Mouse (Mus musculus): ENCODE results near the gene Gm13889. TPM values are rescaled to one million over a fixed set of nuclear protein-coding genes. Genes with fewer than 3 reads are reported as not detected.

Gm13889 gene
- polyA plus RNA-seq, 1 experiment from 2014 or later: 0.67 TPM

DNA sequence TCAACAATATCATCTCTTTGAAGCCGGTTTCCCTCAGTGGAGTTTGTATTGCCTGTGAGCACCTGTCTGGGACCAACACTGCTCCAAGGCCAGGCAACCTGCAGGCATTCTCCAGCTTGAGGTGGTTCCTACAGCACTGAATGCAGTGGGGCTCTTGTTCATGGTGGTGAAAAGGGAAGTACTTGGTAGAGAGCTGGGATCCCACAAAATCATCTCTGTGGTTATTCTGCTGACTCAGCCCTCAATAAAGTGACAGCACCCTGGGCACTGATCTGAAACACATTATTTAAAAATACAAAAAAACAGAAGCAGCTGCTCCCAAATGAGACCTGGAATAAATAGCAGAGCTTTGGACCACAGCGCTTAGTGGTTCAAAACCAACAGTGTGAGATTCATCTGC, 31.4 kb upstream of the Gm13889 start:
- H3K36me3 ChIP-seq (ENCODE audit: control insufficient read depth, insufficient read depth, low read length): peaks cover 5% of the 10 kb centered on the region; the same call in 1 of the 2 replicates

DNA sequence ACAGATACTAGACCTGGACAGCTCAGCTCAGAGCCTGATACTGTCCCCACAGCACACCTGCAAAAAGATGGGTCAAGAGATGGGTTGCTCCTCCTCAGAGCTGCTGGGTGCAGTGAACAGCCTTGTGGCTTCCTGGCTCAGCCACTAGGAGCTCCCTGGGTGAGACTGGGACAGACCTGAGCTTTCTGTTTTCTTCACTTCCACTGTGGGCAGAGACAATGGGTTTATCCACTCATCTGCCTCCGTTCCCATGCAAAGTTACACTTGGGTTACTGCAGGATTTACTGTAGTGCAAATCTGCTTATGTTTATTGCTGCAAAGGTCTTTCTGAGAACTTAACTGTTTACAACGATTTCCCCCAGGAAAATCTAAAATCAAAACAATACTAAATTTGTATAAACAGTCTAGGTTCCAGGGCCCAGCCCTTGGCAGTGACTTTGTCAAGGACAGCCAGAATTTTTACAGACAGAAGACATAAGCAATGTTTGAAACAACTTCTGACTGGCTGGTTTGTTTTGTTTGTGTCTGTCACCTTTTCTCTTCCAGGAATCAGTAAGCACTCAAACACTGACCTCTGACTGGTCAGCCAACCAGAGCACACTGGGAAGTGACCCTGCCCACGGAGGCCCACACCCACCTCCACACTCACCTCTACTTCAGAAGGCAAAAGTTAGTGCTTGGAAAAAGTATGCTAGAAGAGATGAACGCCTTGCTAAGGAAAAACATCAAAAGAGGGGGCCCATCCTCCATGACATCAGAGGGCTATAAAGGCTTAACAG, 25.6 kb upstream of the Gm13889 start:
- no peak overlapping the region for H3K4me2 ChIP-seq (ENCODE audit: low read depth, severe bottlenecking)
- no peaks in the 10 kb centered on the region for H3K4me1 ChIP-seq (ENCODE audit: control insufficient read depth, insufficient read depth, low read length)
- ATAC-seq (ENCODE audit: insufficient number of reproducible peaks, low FRiP score, low TSS enrichment, low read depth): no peak
- no peak for DNase-seq (ENCODE audit: low spot score)
- 84% methylated on average over 4 of the region's 4 CpGs for WGBS
- no peaks in the 10 kb centered on the region for H3K27me3 ChIP-seq (ENCODE audit: control insufficient read depth, insufficient read depth, low read length)
- H3K9me3 ChIP-seq (ENCODE audit: control insufficient read depth, low read length): no peaks in the 10 kb centered on the region
- no peak overlapping the region for H3K4me3 ChIP-seq (ENCODE audit: low read depth, low read length)
- H3K36me3 ChIP-seq (ENCODE audit: control insufficient read depth, insufficient read depth, low read length): peaks cover 8% of the 10 kb centered on the region
- H3K27ac ChIP-seq (replicated peaks; ENCODE audit: low read depth, low read length): no peak overlapping the region
- H3K9ac ChIP-seq (ENCODE audit: low read length): no peak overlapping the region

More for the DNA sequence above, 31.4 kb upstream of the Gm13889 start:
- DNase-seq (ENCODE audit: low spot score): no peak
- Histone ChIP-seq H3K9me3 (ENCODE audit: control insufficient read depth, low read length) (no peaks in the 10 kb centered on the region), H3K4me1 (ENCODE audit: control insufficient read depth, insufficient read depth, low read length) (no peaks in the 10 kb centered on the region), H3K4me3 (ENCODE audit: low read depth, low read length) (no peak overlapping the region), H3K4me2 (ENCODE audit: low read depth, severe bottlenecking) (no peak overlapping the region), H3K27ac (replicated peaks; ENCODE audit: low read depth, low read length) (no peak overlapping the region), H3K9ac (ENCODE audit: low read length) (no peak overlapping the region), H3K27me3 (ENCODE audit: control insufficient read depth, insufficient read depth, low read length) (no peaks in the 10 kb centered on the region)
- 90% methylated on average over 2 of the region's 2 CpGs for WGBS
- no peak for ATAC-seq (ENCODE audit: insufficient number of reproducible peaks, low FRiP score, low TSS enrichment, low read depth)

DNA sequence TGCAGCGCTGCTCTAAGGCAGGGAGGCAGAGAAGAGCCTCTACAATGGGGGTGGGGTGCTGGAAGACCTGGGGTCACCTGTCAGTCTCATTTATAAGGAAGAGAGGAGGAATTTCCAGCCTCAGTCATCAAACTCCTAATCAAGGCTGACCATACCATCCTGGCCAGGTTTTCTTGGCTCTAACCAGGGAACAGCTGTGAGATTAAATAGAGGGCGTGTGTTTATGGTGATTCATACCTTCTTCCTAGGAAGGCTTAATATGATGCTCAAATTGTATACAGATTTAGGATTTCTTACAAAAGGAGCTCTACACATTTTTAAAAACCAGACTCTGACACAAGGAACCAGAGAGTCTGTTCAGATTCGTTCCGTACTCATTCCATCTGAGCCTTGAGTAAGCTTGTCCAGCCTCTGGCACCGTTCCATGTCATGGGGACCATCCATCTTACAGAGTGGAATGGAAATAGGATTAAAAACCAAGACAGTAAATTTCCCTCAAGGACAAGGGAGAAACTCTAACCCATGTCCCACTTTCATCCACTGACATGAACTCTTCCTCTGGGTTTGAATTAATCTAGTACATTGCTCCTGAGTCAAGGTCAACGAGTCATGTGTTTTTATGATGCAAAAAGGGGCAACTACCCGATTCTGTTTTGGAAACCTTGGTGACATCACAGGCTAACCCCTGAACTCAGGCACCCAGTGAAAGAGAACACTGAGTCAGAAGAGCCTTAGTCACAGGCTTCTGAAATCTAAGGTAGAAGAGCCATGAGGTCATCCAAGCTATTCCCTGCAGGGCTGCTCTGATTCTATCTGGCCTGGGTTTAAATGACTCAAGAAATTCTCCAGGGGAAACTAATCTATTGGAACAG, 22.5 kb upstream of the Gm13889 start:
- no peak for ATAC-seq (ENCODE audit: insufficient number of reproducible peaks, low FRiP score, low TSS enrichment, low read depth)
- no peaks in the 10 kb centered on the region for H3K27me3 ChIP-seq (ENCODE audit: control insufficient read depth, insufficient read depth, low read length)
- no peak overlapping the region for H3K4me2 ChIP-seq (ENCODE audit: low read depth, severe bottlenecking)
- H3K4me1 ChIP-seq (ENCODE audit: control insufficient read depth, insufficient read depth, low read length): peaks cover 9% of the 10 kb centered on the region; the same call in 1 of the 2 replicates
- H3K9me3 ChIP-seq (ENCODE audit: control insufficient read depth, low read length): no peaks in the 10 kb centered on the region
- H3K27ac ChIP-seq (replicated peaks; ENCODE audit: low read depth, low read length): no peak overlapping the region
- no peak overlapping the region for H3K9ac ChIP-seq (ENCODE audit: low read length)
- 84% methylated on average over 7 of the region's 7 CpGs for WGBS
- H3K36me3 ChIP-seq (ENCODE audit: control insufficient read depth, insufficient read depth, low read length): peaks cover 5% of the 10 kb centered on the region
- no peak overlapping the region for H3K4me3 ChIP-seq (ENCODE audit: low read depth, low read length)
- no peak for DNase-seq (ENCODE audit: low spot score)

DNA sequence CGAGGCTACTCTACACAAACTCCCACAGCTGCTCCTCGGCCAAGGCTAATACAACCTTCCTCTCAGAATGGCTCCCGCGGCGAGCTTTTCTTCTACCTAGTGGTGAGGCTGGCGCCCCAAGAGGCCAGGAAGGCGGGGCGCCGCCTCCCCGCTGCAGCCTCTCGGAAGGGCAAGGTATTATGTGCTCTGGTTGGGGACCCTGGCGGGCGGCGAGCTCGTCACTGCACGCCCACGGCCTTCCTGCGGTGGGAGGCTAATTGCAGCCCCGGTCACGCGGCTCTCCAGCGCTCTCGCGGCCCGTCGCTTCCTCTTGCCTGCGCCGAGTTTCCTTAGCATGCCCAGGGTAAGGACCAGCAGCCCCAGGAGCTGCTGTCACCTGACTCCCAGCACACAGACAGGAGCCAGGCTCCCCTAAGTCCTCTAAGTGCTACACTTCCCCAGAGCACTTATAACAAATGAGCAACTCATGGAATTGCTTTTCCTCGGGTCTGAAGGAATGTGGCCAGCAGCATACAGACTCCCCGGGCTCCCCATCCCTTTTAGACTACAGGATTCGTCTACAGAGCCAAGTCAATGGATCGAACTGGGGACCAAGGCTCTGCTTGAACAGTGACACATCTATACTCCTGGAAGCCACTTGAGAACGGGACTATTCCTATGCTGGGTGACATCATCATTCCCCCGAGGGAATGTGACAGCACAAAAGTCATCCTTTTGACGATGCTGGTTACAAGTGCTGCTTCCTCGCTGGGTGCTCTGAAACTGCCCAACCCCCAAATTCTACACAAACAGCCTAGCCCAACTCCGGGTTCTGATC, 19.6 kb upstream of the Gm13889 start:
- Histone ChIP-seq H3K27ac (replicated peaks; ENCODE audit: low read depth, low read length) (no peak overlapping the region), H3K4me1 (ENCODE audit: control insufficient read depth, insufficient read depth, low read length) (peaks cover 9% of the 10 kb centered on the region; the same call in 1 of the 2 replicates), H3K4me2 (ENCODE audit: low read depth, severe bottlenecking) (peak overlapping the region; percentile 71), H3K9ac (ENCODE audit: low read length) (peak overlapping the region; percentile 59), H3K9me3 (ENCODE audit: control insufficient read depth, low read length) (no peaks in the 10 kb centered on the region), H3K4me3 (ENCODE audit: low read depth, low read length) (peak overlapping the region; percentile 30), H3K27me3 (ENCODE audit: control insufficient read depth, insufficient read depth, low read length) (no peaks in the 10 kb centered on the region), H3K36me3 (ENCODE audit: control insufficient read depth, insufficient read depth, low read length) (peaks cover 5% of the 10 kb centered on the region)
- DNase-seq (ENCODE audit: low spot score) (peak; percentile 73), ATAC-seq (ENCODE audit: insufficient number of reproducible peaks, low FRiP score, low TSS enrichment, low read depth) (peak; percentile 78)
- WGBS: 4% methylated on average over 37 of the region's 37 CpGs

DNA sequence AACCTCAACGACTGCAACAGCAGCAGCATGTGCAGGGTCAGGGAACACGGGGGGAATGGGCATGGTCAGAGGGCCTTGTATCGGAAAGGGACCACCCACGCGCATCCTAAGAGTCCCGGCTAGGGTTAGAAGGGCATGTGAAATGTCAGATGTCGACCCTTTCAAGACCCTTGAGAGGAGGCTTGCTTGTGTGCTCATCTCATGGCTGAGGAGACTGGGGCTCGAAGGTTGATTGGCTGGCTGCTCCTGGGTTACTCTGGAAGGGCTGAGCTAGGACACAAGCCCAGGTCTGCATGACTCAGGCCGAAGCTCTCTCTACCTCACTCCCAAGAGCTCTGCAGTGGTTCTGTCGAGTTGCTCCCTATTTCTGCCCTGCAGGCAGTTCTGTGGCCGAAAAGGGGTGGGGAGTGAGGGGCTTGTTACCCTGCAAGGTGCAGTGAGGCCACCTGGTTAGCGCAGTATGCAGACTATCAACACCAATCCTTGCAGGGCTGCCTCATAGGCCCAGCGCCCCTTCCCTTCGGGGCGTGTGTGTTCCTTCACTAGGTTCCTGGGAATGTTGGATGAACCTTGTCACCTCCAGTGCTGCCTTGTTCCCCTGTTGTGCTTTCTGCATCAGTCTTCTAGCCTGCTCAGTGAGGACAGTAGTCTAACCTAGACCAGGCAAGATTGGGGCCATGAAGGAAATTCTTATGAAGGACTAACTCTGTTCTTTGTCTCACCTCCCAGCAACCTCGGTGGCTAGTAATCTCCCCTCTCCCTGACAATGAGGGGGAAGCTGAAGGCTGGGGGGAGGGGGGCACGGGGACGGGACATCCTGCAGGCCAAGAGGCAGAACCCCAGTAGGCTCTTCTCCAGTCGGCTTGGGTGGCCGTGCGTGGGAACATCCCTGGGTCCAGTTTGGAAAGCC, 18.8 kb upstream of the Gm13889 start:
- peak; percentile 42 for DNase-seq (ENCODE audit: low spot score)
- whole genome bisulfite sequencing: 19% methylated on average over 21 of the region's 21 CpGs
- H3K4me2 ChIP-seq (ENCODE audit: low read depth, severe bottlenecking): peak overlapping the region; percentile 71
- no peak overlapping the region for H3K27ac ChIP-seq (replicated peaks; ENCODE audit: low read depth, low read length)
- H3K4me3 ChIP-seq (ENCODE audit: low read depth, low read length): peak overlapping the region; percentile 30
- H3K27me3 ChIP-seq (ENCODE audit: control insufficient read depth, insufficient read depth, low read length): no peaks in the 10 kb centered on the region
- H3K9ac ChIP-seq (ENCODE audit: low read length): peak overlapping the region; percentile 59; the same call in 1 of the 2 replicates
- peaks cover 9% of the 10 kb centered on the region; the same call in 1 of the 2 replicates for H3K4me1 ChIP-seq (ENCODE audit: control insufficient read depth, insufficient read depth, low read length)
- H3K9me3 ChIP-seq (ENCODE audit: control insufficient read depth, low read length): no peaks in the 10 kb centered on the region
- peak; percentile 31 for ATAC-seq (ENCODE audit: insufficient number of reproducible peaks, low FRiP score, low TSS enrichment, low read depth)
- H3K36me3 ChIP-seq (ENCODE audit: control insufficient read depth, insufficient read depth, low read length): peaks cover 3% of the 10 kb centered on the region; the same call in 1 of the 2 replicates

DNA sequence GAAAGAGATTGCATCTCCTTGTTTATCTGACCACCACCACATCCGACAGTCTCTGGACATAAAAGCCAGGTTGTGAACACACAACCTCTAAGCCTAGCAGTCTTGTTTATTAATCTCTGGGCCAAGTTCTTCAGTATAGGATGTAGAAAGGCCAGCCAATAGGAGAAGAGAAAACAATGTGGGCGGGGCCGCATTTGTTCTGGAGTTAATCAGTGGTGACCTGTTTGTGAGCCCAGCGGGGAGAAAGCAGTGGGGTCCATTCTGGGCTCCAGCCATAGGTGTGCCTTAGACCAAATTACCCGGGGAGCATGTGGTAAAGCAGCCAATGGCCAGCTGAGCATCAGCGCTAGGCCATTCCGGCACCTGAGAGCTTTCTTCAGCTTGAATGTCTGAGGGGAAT, 18.0 kb upstream of the Gm13889 start:
- H3K27ac ChIP-seq (replicated peaks; ENCODE audit: low read depth, low read length): no peak overlapping the region
- no peak overlapping the region for H3K4me2 ChIP-seq (ENCODE audit: low read depth, severe bottlenecking)
- H3K4me3 ChIP-seq (ENCODE audit: low read depth, low read length): no peak overlapping the region
- WGBS: 46% methylated on average over 7 of the region's 7 CpGs
- no peaks in the 10 kb centered on the region; the same call in 1 of the 2 replicates for H3K36me3 ChIP-seq (ENCODE audit: control insufficient read depth, insufficient read depth, low read length)
- DNase-seq (ENCODE audit: low spot score) (peak; percentile 30), ATAC-seq (ENCODE audit: insufficient number of reproducible peaks, low FRiP score, low TSS enrichment, low read depth) (no peak)
- peaks cover 9% of the 10 kb centered on the region; the same call in 1 of the 2 replicates for H3K4me1 ChIP-seq (ENCODE audit: control insufficient read depth, insufficient read depth, low read length)
- no peak overlapping the region for H3K9ac ChIP-seq (ENCODE audit: low read length)
- H3K27me3 ChIP-seq (ENCODE audit: control insufficient read depth, insufficient read depth, low read length): no peaks in the 10 kb centered on the region
- no peaks in the 10 kb centered on the region for H3K9me3 ChIP-seq (ENCODE audit: control insufficient read depth, low read length)

DNA sequence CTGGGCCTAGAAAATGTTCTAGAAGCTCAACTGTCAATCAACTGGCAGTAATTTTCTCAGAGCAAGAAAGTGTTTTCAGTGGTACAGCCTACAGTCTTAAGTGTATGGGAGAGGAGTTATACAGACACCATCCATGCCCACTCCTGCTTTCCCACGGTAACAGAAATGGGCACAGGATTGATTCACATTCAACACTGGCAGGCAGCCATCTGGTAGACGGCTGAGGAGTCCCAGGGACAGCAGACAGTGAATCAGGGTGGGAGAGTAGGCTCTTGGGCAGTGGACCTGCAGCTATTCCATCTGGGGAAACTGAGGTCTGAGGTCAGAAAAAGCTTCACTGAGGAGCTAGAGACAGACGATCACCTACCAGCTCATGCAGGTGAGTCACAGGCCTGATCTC, 14.6 kb upstream of the Gm13889 start:
- DNase-seq (ENCODE audit: low spot score): no peak
- Histone ChIP-seq H3K4me2 (ENCODE audit: low read depth, severe bottlenecking) (no peak overlapping the region), H3K9me3 (ENCODE audit: control insufficient read depth, low read length) (no peaks in the 10 kb centered on the region), H3K9ac (ENCODE audit: low read length) (no peak overlapping the region), H3K27ac (replicated peaks; ENCODE audit: low read depth, low read length) (no peak overlapping the region), H3K27me3 (ENCODE audit: control insufficient read depth, insufficient read depth, low read length) (no peaks in the 10 kb centered on the region), H3K36me3 (ENCODE audit: control insufficient read depth, insufficient read depth, low read length) (no peaks in the 10 kb centered on the region), H3K4me1 (ENCODE audit: control insufficient read depth, insufficient read depth, low read length) (peaks cover 9% of the 10 kb centered on the region; the same call in 1 of the 2 replicates), H3K4me3 (ENCODE audit: low read depth, low read length) (no peak overlapping the region)
- 72% methylated on average over 3 of the region's 3 CpGs for WGBS
- ATAC-seq (ENCODE audit: insufficient number of reproducible peaks, low FRiP score, low TSS enrichment, low read depth): no peak

Measured in limb, embryonic 11.5 days (tissue).